Mouse (Mus musculus) erythroblast, embryonic 14.5 days (primary cell): ENCODE results near the gene Rhot2. TPM values are rescaled to one million over a fixed set of nuclear protein-coding genes. Genes with fewer than 3 reads are reported as not detected.

Experiments used
- H3K27me3 ChIP-seq: 2 replicates; pipeline ENCODE4 v1.6.1; 2012; ENCODE audit warnings: inconsistent platforms; ENCODE audit not compliant: control insufficient read depth
- H3K36me3 ChIP-seq: 2 replicates; pipeline ENCODE4 v1.6.1; 2012; ENCODE audit warnings: mild to moderate bottlenecking, inconsistent platforms; ENCODE audit not compliant: control insufficient read depth
- H3K4me1 ChIP-seq: 2 replicates; pipeline ENCODE4 v1.6.1; 2012; ENCODE audit warnings: inconsistent platforms; ENCODE audit not compliant: control insufficient read depth
- H3K4me3 ChIP-seq: replicated peaks from 2 replicates; pipeline ENCODE3; 2012; ENCODE audit warnings: moderate library complexity, mild to moderate bottlenecking, inconsistent platforms
- H3K9me3 ChIP-seq: 2 replicates; pipeline ENCODE4 v1.6.1; 2012; ENCODE audit warnings: low read length, inconsistent platforms, mixed read lengths; ENCODE audit not compliant: control insufficient read depth
- GATA1 ChIP-seq: IDR thresholded peaks from 2 replicates; pipeline ENCODE4 v1.6.1; 2012; ENCODE audit warnings: low read length, inconsistent platforms, mixed read lengths
- TAL1 ChIP-seq: IDR thresholded peaks from 3 replicates; pipeline ENCODE4 v1.6.1; 2012; ENCODE audit warnings: low read length, inconsistent platforms, mixed read lengths
- polyA plus RNA-seq: library from polyadenylated mRNA; stranded (reverse); fragments of >175 nt; gene quantifications from 2 replicates; pipeline ENCODE4 v1.2.3, GENCODE M21; 2012

Gene Rhot2
- polyA plus RNA-seq, 1 experiment = 19.8 TPM

DNA sequence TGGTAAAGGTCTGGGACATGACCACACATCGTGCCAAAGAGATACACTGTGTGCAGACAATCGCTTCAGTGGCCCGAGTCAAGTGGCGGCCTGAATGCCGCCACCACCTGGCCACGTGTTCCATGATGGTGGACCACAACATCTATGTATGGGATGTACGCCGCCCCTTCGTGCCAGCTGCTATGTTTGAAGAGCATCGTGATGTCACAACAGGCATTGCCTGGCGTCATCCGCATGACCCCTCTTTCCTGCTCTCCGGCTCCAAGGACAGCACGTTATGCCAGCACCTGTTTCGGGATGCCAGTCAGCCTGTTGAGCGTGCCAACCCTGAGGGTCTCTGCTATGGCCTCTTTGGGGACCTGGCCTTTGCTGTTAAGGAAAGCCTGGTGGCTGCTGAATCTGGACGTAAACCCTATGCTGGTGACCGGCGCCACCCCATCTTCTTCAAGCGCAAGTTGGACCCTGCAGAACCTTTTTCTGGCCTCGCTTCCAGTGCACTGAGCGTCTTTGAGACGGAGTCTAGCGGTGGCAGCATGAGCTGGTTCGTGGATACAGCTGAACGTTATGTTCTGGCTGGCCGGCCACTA is 18.6 kb downstream of the Rhot2 start:
- peaks cover 55% of the 10 kb centered on the region for H3K36me3 ChIP-seq
- no peak for TF ChIP-seq TAL1
- no peak for TF ChIP-seq GATA1
- H3K27me3 ChIP-seq = peaks cover 17% of the 10 kb centered on the region
- H3K4me3 ChIP-seq = no peak overlapping the region
- no peaks in the 10 kb centered on the region for H3K9me3 ChIP-seq
- peaks cover 81% of the 10 kb centered on the region for H3K4me1 ChIP-seq

DNA sequence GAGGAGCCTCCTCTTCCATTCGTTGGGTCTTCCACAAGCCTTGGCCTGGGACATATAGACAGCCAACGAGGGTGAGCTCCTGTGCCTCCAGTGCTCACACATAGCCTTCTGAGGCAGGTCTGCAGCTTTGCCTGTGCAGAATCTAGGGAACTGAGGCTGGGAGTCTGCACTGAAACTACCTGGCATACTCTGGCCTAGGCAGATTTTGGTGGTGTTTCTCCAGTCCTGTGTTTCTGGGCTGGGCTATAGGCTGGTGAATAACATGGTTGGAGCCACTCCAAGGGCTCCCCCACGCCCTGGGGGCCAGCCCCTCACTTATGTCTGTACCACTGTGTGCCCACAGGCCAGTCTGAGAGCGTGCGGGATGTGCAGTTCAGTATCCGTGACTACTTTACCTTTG is 19.3 kb downstream of the Rhot2 start:
- Histone ChIP-seq H3K36me3 (peaks cover 47% of the 10 kb centered on the region), H3K4me1 (peaks cover 74% of the 10 kb centered on the region), H3K27me3 (peaks cover 24% of the 10 kb centered on the region), H3K4me3 (peak overlapping the region; percentile 73), H3K9me3 (no peaks in the 10 kb centered on the region)
- TF ChIP-seq GATA1 (no peak), TAL1 (no peak)

DNA sequence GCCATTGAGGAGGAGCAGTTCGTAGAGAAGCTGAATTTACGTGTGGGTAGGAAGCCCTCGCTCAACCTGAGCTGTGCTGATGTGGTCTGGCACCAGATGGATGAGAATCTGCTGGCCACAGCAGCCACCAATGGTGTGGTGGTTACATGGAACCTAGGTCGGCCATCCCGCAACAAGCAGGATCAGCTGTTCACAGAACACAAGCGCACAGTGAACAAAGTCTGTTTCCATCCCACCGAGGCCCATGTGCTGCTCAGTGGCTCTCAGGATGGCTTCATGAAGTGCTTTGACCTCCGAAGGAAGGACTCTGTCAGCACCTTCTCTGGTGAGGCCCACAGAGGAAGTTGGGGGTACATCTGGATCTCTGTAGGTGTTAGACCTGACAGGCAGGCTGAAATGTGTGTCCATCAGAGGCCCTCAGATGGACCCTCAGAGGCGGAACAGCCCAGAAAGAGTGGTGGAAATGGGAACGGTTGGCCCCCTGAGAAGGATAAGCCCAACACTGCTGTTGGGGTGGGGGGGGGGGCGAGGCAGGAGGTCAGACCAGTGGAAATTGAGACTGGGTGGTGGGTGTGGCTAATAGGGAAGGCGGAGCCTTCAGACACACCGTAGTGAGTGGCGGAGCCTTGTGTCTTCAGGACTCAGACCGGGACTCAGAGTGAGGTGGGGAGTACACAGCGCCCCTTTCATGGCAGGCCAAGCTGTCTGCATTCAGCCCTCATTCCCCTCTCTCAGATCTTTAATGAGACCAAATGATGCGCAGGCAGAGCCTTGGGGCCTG is 20.1 kb downstream of the Rhot2 start:
- no peak for TF ChIP-seq GATA1
- no peak for TF ChIP-seq TAL1
- peaks cover 32% of the 10 kb centered on the region for H3K27me3 ChIP-seq
- H3K36me3 ChIP-seq = peaks cover 39% of the 10 kb centered on the region
- peaks cover 70% of the 10 kb centered on the region for H3K4me1 ChIP-seq
- H3K9me3 ChIP-seq = no peaks in the 10 kb centered on the region
- H3K4me3 ChIP-seq = peak overlapping the region; percentile 73

DNA sequence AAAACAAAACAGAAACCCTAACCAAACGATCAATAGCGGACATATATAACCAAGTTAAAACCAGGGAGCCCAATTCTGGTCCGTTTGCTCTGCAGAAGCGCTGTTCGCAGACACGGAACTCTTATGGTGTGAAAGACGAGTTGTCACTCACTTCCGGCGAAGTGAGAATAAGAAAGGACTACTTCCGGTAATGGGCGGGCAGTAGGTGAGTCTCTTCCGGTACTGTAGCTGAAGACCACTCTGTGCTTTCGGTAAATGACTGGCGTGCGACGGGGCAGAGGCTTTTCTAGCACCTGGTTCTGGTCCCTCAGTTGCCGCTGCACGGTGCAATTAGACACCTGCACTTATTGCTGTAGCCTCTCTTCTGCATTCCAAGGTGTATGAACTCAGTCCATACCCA is 21.2 kb downstream of the Rhot2 start, which contains the start of gene Wdr24:
TSS of gene Wdr24 (plus strand) at position 176 of the 400 bp plus-strand sequence.
- peaks cover 43% of the 10 kb centered on the region for H3K27me3 ChIP-seq
- H3K4me1 ChIP-seq = peaks cover 66% of the 10 kb centered on the region
- peak within 1 kb of the TSS; percentile 73 for H3K4me3 ChIP-seq
- H3K9me3 ChIP-seq = no peaks in the 10 kb centered on the region
- no peak for TF ChIP-seq GATA1
- TF ChIP-seq TAL1 = no peak
- peaks cover 34% of the 10 kb centered on the region for H3K36me3 ChIP-seq

DNA sequence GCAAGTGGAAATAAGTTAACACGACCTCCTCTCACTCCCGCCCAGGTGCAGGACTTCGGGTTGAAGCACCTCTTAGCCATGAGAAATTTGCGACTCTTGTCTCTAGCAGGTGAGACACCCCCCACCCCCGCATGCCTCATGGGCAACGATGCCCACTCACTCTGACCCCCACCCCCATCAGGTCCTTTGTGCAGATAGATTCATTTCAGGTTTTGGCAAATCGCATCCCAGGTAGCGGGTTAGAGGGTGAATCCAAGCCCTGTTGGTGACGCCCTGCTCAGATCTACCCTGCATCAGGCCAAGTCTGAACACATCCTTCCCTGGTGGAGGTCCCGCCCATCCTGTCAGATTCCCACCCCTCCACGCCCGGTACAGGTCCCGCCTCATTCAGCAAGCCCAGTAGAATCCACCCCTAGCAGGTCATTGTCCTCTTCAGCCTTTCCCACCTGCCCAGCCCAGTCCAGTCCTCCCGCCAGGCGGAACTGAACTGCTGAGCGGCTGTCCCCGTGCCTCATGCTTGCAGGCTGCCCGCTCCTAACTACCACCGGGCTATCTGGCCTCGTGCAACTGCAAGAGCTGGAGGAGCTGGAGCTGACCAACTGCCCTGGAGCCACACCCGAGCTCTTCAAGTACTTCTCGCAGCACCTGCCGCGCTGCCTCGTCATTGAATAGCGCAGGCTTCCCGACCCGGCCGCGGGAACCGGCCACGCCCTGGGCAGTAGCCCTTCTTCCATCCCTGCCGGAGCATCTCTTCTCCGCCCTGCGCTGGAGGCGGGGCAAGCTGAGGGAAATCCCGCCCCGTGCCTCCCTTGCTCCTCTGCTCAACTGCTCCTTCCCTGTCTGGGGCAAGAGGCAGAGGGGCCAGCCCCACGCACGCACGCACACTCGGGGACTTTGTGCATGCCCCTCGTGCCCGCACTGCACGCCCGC is 25.5 kb downstream of the Rhot2 start:
- peak overlapping the region; percentile 7 for H3K4me3 ChIP-seq
- TF ChIP-seq GATA1 (no peak), TAL1 (no peak)
- no peaks in the 10 kb centered on the region for H3K36me3 ChIP-seq
- peaks cover 26% of the 10 kb centered on the region for H3K4me1 ChIP-seq
- no peaks in the 10 kb centered on the region for H3K9me3 ChIP-seq
- H3K27me3 ChIP-seq = peaks cover 80% of the 10 kb centered on the region

DNA sequence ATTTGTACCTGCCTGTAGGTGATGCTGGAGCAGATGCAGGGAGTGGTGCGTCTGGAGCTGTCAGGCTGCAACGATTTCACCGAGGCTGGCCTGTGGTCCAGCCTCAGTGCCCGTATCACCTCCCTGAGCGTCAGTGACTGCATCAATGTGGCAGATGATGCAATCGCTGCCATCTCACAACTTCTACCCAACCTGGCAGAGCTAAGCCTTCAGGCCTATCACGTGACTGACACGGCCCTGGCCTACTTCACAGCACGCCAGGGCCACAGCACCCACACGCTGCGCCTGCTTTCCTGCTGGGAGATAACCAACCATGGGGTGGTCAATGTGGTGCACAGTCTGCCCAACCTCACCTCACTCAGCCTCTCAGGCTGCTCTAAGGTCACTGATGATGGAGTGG is 27.0 kb downstream of the Rhot2 start:
- Histone ChIP-seq H3K4me1 (peaks cover 13% of the 10 kb centered on the region), H3K9me3 (no peaks in the 10 kb centered on the region), H3K36me3 (no peaks in the 10 kb centered on the region), H3K4me3 (no peak overlapping the region), H3K27me3 (peaks cover 90% of the 10 kb centered on the region)
- TF ChIP-seq GATA1 = no peak
- TF ChIP-seq TAL1 = no peak

DNA sequence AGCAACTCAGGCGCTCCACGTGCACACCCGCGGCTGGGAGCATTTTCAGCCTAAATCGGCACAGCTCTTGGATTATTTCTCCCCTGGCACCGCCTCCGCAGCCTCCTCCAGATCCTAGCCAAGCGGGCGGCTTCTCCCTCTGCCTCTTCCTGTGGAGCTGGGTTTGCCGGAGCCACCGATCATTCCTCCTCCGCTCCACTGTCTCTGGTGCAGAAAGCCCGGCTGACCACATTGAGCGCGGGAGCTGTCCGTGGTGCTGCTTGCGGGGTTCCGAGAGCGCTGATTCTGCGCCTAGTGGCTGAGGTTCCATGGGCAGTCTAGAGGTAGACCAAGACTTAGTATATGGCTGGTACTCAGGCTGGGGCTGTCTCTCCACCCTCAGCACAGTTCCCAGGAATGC is 31.2 kb downstream of the Rhot2 start:
- Histone ChIP-seq H3K9me3 (peaks cover 4% of the 10 kb centered on the region; the same call in 1 of the 2 replicates), H3K4me3 (no peak overlapping the region)
- TF ChIP-seq TAL1 (no peak), GATA1 (no peak)

DNA sequence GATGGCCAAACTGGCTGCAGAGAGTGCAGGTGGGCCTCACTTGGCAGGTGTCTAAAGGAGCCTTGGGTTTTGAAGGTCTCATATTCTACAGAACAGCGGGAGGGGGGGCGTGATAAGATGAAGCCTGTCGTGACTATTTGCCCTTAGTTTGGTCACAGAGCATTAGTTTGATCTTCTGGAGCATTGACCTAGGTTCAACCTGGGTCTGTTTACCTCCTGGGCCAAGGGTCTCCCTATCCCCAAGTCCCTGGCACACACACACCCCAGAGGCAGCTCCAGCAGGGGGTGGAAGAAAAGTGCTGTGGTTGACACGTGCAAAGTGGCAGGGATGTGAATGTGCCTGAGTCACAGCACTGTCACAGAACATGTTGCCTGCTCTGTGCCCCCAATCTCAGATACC is 33.8 kb downstream of the Rhot2 start:
- peaks cover 11% of the 10 kb centered on the region for H3K4me1 ChIP-seq
- H3K36me3 ChIP-seq = no peaks in the 10 kb centered on the region
- H3K9me3 ChIP-seq = peaks cover 4% of the 10 kb centered on the region; the same call in 1 of the 2 replicates
- peaks cover 85% of the 10 kb centered on the region for H3K27me3 ChIP-seq
- TF ChIP-seq GATA1 = no peak
- no peak for TF ChIP-seq TAL1
- no peak overlapping the region for H3K4me3 ChIP-seq

More for the DNA sequence above, 31.2 kb downstream of the Rhot2 start:
- peaks cover 91% of the 10 kb centered on the region for H3K27me3 ChIP-seq
- no peaks in the 10 kb centered on the region for H3K36me3 ChIP-seq
- H3K4me1 ChIP-seq = peaks cover 11% of the 10 kb centered on the region

DNA sequence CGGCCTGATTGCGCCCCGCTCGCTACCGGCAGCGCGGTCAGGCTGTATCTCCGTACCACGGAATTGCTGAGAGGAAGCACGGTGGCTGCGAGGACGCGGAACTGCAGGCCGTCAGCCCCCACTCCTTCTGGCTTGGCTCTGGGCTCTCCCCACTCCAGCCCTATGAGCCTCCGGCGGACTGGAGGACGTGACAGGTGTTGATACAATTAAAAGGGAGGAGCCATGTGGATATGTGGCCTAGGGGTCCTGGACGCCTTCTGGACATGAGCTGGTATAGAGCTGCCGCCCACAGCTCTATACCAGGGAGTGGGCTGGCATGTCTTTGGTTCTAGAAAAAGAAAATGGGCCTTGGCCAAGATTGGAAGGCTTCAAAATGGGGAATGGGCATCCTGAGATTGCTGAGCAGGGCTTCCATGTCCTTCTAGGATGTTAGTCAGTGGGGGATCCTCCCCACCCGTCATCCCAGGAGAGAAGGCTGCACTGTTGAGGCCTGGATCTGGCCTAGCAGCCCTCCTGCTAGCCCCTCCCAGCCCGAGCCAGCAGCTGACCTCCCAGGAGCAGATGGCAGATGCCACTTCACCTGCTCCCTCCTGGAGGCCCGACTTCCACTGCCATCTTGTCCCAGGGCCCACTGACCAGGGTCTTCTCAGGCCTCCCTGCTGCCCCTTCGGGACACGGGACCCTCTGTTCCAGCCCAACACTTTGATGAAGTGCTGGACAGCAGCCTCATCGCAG is 34.9 kb downstream of the Rhot2 start:
- TF ChIP-seq TAL1 = no peak

More for the DNA sequence above, 34.9 kb downstream of the Rhot2 start:
- Histone ChIP-seq H3K27me3 (peaks cover 85% of the 10 kb centered on the region), H3K9me3 (peaks cover 4% of the 10 kb centered on the region; the same call in 1 of the 2 replicates), H3K36me3 (no peaks in the 10 kb centered on the region), H3K4me3 (peak overlapping the region; percentile 28), H3K4me1 (peaks cover 11% of the 10 kb centered on the region)
